Mouse (Mus musculus): ENCODE measurements around the gene Card19.
A peak's percentile ranks its signal among the peaks of the same experiment; 100 is the strongest.

Gene Card19

GRCm38 (mm10) chr13:49225159-49225558 is 9.3 kb upstream of the Card19 start:
- DNase-seq, result no peak

DNA sequence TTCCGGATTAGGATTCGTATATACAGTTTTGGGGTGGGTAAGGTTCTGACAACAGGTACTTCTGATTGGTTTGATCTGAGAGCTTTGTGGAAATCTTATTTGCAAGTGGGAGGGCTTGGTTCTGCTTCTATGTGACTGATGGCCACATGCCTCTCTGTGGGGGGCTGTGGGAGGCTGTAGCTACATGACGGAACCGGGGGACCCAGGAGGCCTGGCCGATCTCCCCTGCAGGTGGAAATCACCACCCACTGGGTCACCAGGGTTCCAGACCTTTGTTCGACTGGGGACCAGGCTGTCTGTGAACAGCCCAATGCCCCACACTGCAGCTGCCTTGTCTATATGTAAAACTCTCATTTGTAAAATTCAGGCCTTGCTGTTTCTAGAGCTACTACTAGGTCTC is 8.9 kb upstream of the Card19 start:
- DNase-seq, result no peak

- no peak for DNase-seq
Observed at GRCm38 (mm10) chr13:49224314-49224713, 8.5 kb upstream of the Card19 start.

GRCm38 (mm10) chr13:49220912-49221311 is 5.1 kb upstream of the Card19 start:
- DNase-seq, result no peak

DNA sequence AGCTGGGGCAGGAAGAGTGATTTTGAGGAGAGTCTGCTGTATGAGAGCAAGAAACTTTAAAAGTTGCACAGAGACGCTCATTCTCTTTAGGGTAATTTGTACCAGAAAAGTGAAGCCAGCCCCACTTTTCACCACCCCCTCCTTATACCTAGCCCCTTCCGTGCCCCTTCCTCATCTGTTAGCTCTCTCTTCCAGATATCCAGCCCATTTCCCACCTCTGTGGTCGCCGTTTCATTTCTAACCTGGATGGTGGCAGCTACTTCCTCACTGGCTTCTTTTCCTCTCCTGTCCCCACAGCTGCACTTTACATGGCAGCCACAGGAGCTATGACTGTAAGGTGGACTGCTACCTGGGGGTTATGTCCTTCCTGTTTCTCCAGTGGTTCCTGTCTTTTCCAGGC is 3.5 kb upstream of the Card19 start:
- no peak for DNase-seq

- no peak for DNase-seq
Observed at GRCm38 (mm10) chr13:49218651-49219050, 2.8 kb upstream of the Card19 start.

DNA sequence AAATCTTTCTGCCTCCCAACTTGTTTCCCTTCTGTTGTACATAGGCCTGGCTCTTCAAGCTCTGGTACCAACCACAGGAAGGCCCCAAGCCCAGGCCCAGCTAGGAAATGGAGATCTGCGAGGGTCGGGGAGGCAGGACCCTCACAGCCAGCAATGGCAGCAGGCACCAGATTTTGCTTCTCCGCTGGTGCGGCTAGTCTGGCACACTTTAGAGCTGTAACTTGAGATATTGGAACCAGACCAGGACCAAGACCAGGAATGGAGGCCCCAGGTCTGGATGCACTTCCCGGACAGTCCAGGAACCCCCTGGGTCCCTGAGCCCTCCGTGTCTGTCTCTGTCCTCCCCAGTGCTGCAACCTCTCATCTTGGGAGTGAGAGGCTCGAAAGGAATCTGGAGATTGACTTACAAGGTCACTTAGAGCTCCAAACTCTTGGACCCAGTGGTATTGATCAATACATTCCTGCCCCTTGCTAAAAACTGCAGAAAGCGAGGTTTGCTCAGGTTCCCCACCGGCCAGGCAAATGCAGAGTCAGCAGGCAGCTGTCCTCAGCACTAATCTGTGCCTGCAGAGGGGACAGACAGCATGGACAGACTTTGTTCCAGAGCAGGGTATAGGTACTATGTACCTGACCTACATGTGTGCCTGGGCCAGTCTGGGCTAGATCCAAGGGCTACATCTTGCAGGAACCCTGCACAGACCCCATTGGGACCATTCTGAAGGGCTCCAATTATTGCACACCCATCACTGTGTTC is 1.1 kb upstream of the Card19 start:
- DNase-seq, result no peak

DNA sequence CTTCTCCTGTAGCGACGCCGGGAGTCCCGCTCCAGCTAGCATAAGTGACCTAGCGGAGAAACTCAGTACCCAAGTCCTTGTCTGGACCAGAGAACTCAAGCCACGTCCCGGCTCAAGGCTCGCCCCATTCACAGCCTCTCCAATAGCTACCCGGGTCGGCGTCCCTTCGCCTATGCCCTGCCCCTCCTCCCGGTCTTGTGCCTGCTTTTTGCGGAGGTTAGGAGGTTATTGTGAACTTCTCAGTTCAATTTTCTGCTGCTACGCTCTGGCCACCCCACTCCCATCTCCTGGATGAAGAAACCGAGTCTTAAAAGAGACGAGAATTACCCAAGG is 349 bp upstream of the Card19 start:
- DNase-seq, result no peak

DNA sequence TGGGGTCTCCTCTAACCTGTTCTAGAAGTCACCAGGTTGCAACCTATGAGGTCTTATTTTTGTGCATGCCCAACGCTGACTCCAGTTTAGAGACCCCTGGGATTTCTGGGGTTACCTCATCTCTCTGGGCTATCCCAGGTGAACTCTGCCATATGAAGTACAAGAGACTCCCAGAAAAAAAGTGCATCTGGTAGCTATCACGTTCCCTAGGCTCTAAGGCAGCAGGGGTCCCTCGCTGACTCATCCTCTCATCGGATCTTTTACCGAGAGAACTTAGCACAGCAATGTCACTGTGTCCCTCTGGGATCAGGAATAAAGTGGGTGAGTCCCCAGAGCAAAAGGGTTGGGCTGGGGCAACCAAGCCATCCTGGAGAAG is 721 bp downstream of the Card19 start:
- peak; percentile 61 for DNase-seq

- peak; percentile 60 for DNase-seq
Observed at GRCm38 (mm10) chr13:49214454-49214853, 1.4 kb downstream of the Card19 start.

GRCm38 (mm10) chr13:49213531-49213932 is 2.3 kb downstream of the Card19 start:
- DNase-seq, result peak; percentile 78

DNA sequence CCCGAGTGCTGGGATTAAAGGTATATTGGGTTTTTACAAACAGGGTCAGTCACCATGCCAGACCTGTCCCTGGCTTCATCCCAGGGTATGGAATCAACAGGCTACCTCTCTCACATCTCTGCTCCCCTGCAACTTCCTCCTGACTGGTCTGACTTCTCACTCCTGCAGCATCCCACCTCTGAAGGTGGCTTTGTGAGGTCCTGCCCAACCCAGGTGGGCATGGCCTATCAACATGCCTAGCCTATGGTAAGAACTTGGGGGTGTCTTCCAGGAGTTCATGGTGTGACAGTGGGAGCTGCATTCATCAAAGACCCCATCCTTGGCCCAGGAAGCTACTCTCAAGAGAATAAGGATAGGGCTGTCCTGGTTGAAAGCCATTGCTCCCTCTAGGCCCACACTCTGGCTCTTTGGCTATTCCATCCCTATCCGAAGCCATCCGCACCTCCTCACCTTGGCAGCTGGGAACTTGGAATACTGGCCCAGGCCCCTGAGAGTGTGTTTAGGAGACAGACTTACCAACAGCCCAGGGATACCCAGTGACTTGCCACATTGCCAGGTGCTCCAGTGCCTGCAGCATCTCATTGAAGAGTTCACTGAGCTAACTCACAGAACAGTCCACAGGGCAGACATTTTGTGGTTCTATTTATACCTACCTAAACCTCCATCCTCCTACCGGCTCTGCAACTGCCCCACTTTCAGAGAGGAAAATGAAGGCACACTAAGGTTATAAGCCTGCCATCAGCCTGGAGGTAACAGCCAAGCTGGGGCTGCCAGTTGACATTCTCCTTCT is 2.9 kb downstream of the Card19 start:
- peak; percentile 60 for DNase-seq

- peak; percentile 7 for DNase-seq
Observed at GRCm38 (mm10) chr13:49209306-49209705, 6.5 kb downstream of the Card19 start.

DNA sequence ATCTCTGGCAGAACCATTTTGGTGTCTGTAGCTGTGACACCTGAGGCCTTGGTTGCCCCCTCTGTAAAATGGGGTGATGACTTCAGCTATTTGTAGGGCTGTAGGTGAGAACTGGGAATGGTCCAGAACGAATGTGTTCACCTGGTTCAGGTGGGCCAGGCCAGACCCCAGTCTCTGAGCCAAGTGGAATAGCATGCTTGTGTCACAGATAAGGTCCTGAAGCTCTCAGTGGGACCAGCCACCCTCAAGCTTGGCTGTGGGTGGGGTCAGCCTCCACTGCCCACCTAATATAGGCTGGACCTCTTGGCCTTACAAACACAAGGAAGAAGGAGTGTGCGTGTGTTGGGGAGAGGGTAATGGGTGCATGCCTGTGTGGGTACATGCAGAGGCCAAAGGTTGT is 9.5 kb downstream of the Card19 start:
- no peak for DNase-seq

GRCm38 (mm10) chr13:49205381-49205998 is 10.3 kb downstream of the Card19 start:
- DNase-seq, result peak; percentile 84

DNA sequence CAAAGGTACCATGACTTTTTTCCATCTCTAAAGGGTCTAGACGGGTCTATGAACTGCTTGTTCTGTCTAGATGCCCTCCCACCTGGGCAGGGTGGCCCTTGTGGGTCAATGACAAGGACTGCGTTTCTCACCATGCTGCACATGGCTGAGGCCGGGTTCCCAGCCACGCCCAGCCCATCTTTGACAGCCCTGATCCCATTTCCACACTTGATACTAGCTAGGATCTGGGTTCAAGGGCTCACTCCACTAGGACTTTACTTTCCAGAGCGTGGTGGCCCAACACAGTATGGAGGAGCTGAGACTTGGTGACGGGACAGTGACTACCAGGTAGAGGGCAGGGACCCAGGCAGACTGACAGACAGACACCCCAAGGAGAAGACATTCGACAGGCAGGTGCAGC is 13.3 kb downstream of the Card19 start:
- DNase-seq, result no peak

GRCm38 (mm10) chr13:49200688-49201087 is 15.1 kb downstream of the Card19 start:
- DNase-seq, result no peak

DNA sequence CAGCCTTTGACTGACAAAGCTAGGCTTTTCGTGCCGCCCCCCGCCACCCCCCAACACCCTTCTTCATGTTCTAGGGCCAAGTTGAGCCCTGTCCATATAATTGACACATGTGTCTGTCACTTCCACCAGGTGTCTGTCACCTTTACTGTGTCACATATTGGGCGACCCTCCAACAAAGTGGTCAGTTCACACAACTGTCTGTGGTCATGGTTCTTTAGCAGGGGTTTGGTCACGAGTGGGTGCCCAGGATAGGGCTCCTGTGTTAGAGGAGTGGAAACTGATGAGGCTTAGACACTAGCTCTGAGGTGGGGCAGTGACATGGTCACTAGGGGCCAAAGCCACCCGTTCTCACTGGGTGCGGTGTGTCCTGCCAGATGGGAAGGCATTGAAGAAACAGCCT is 15.9 kb downstream of the Card19 start:
- no peak for DNase-seq

DNA sequence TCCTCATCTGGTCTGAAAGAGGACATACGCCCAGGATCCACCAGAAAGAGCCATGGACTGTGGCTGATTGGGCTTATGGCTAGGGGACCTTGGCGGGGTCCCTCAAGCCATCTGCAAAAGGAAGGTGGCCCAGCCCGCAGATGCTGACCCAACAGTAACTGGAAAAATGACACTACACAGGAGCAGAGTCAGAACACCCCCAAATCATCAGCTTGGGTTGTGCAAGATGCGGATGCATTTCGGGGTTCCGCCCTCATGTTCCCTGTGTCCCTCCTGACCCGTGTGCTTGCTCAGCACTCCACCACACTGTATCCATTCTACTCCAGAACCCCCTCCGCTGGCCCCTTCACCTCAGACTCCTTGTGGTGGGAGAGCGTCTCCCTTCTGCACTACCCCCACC is 17.1 kb downstream of the Card19 start:
- no peak for DNase-seq

DNA sequence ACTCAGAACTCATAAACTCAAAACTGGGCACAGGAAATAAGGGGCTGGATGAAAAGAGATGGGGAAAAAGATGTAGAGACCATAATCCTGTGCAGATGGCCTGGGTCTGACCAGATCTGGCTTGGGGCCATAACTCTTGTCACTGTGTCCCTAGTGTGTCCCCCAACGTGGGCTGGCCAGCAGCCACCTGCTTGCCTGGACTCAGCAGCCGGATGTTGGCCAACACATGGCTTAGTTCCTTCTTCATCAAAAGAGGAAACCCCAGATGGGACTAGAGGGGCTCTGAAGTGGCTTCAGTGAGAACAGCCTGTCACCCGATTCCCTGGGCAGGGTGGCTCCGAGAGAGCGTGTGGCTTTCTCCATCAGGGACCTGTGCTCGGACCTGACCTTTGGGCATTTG is 19.1 kb downstream of the Card19 start:
- no peak for DNase-seq

GRCm38 (mm10) chr13:49196211-49196610 is 19.6 kb downstream of the Card19 start:
- DNase-seq, result no peak

GRCm38 (mm10) chr13:49195651-49196050 is 20.2 kb downstream of the Card19 start:
- DNase-seq, result no peak

DNA sequence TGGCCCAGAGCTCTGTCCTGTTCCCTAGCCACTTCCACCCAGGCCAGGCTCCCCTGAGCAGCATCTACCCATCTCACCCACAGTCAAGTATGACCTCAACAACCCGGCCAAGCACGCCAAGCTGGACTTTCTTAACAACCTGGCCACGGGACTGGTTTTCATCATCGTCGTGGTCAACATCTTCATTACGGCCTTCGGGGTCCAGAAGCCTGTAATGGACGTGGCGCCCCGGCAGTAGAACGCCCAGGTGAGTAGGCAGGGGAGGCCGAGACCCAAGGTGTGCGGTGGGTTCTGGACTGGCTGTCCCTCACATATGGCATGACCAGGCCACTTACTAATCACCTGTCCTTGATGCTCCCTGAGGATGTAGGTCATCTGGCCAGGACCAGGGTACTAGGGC is 21.0 kb downstream of the Card19 start:
- no peak for DNase-seq

DNA sequence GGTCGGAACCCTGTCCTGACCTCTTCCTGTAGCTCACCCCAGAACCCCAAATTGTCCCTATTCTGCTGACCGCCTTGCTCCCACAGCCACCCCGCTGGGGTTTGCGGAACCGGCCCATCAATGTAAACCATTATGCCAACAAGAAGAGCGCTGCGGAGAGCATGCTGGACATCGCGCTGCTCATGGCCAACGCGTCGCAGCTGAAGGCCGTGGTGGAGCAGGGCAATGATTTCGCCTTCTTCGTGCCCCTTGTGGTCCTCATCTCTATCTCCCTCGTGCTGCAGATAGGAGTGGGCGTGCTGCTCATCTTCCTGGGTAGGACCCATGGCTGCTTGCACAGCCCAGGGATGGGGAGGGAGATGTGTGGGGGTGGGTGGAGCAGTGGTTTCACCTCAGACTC is 22.2 kb downstream of the Card19 start:
- no peak for DNase-seq

Data from cerebellum, adult 9-10 months (tissue).